Mouse (Mus musculus) limb, embryonic 12.5 days (tissue): ENCODE measurements around the gene St14. TPM values are rescaled to one million over a fixed set of nuclear protein-coding genes. Genes with fewer than 3 reads are reported as not detected.

Experiments used
- ATAC-seq: fragments of 200-750 bp; cut with Nextera tagmentation; 2 replicates; pipeline ENCODE4 v1.8.0; 2017; ENCODE audit warnings: low read depth, moderate TSS enrichment; ENCODE audit not compliant: insufficient number of reproducible peaks, insufficient read depth, low FRiP score, low TSS enrichment
- H3K27ac ChIP-seq: fragments of 300-500 bp; sonication (generic); 2 replicates; pipeline ENCODE4 v1.5.1; 2016; ENCODE audit warnings: mild to moderate bottlenecking, moderate library complexity
- H3K27me3 ChIP-seq: fragments of 300-500 bp; sonication (generic); 2 replicates; pipeline ENCODE4 v1.6.1; 2016; ENCODE audit warnings: mild to moderate bottlenecking, moderate library complexity
- H3K36me3 ChIP-seq: fragments of 300-500 bp; sonication (generic); 2 replicates; pipeline ENCODE4 v1.6.1; 2016; ENCODE audit warnings: mild to moderate bottlenecking, moderate library complexity
- H3K4me1 ChIP-seq: fragments of 300-500 bp; sonication (generic); replicated peaks from 2 replicates; pipeline ENCODE4 v1.6.1; 2016
- H3K4me2 ChIP-seq: fragments of 300-500 bp; sonication (generic); 2 replicates; pipeline ENCODE4 v1.6.1; 2016; ENCODE audit warnings: mild to moderate bottlenecking, moderate library complexity
- H3K4me3 ChIP-seq: fragments of 300-500 bp; sonication (generic); replicated peaks from 2 replicates; pipeline ENCODE4 v1.5.1; 2016; ENCODE audit warnings: mild to moderate bottlenecking
- H3K9ac ChIP-seq: fragments of 300-500 bp; sonication (generic); replicated peaks from 2 replicates; pipeline ENCODE4 v1.6.1; 2016; ENCODE audit warnings: mild to moderate bottlenecking, moderate library complexity
- H3K9me3 ChIP-seq: fragments of 300-500 bp; sonication (generic); 2 replicates; pipeline ENCODE4 v1.6.1; 2016; ENCODE audit warnings: mild to moderate bottlenecking, moderate library complexity
- WGBS: fragments of 180-500 bp; shearing (Covaris S2); methylation state at CpG from one replicate; pipeline ENCODE4 v1.1.7; 2016; 5-methylcytosine and 5-hydroxymethylcytosine counted together
- polyA plus RNA-seq: library from polyadenylated mRNA; unstranded; fragments of >200 nt; fragmentation: Nextera tagmentation; extraction: Ambion mirVana; gene quantifications from 2 replicates; pipeline ENCODE4 v1.2.1, GENCODE M21; 2016

Gene St14
- polyA plus RNA-seq, 1 experiment from 2014 or later: 7.1 TPM

GRCm38 (mm10) chr9:31156594-31156993 is 24.9 kb upstream of the St14 start:
- no peaks in the 10 kb centered on the region for H3K4me1 ChIP-seq
- ATAC-seq: no peak
- no peak overlapping the region for H3K9ac ChIP-seq
- WGBS: 90% methylated on average over 8 of the region's 8 CpGs
- H3K27me3 ChIP-seq: no peaks in the 10 kb centered on the region
- H3K4me3 ChIP-seq: no peak overlapping the region
- H3K36me3 ChIP-seq: peaks cover 97% of the 10 kb centered on the region
- no peaks in the 10 kb centered on the region for H3K9me3 ChIP-seq
- H3K27ac ChIP-seq: no peak overlapping the region
- no peak overlapping the region for H3K4me2 ChIP-seq

GRCm38 (mm10) chr9:31151050-31151449 is 19.4 kb upstream of the St14 start:
- Histone ChIP-seq H3K4me2 (no peak overlapping the region), H3K4me3 (no peak overlapping the region), H3K4me1 (no peaks in the 10 kb centered on the region), H3K9ac (no peak overlapping the region), H3K9me3 (no peaks in the 10 kb centered on the region), H3K36me3 (peaks cover 70% of the 10 kb centered on the region), H3K27me3 (no peaks in the 10 kb centered on the region), H3K27ac (no peak overlapping the region)
- WGBS: 86% methylated on average over 2 of the region's 2 CpGs
- ATAC-seq: no peak

- WGBS: 80% methylated on average over 7 of the region's 7 CpGs
- Histone ChIP-seq H3K27ac (no peak overlapping the region), H3K9ac (no peak overlapping the region), H3K9me3 (no peaks in the 10 kb centered on the region), H3K27me3 (no peaks in the 10 kb centered on the region), H3K4me3 (no peak overlapping the region), H3K4me1 (no peaks in the 10 kb centered on the region), H3K4me2 (no peak overlapping the region), H3K36me3 (peaks cover 43% of the 10 kb centered on the region)
- ATAC-seq: no peak
Observed at GRCm38 (mm10) chr9:31148135-31148534, 16.5 kb upstream of the St14 start.

GRCm38 (mm10) chr9:31145272-31145925 is 13.7 kb upstream of the St14 start:
- ATAC-seq: no peak
- Histone ChIP-seq H3K36me3 (peaks cover 20% of the 10 kb centered on the region), H3K4me3 (no peak overlapping the region), H3K4me2 (no peak overlapping the region), H3K9ac (no peak overlapping the region), H3K27ac (no peak overlapping the region), H3K9me3 (no peaks in the 10 kb centered on the region), H3K4me1 (no peaks in the 10 kb centered on the region), H3K27me3 (no peaks in the 10 kb centered on the region)
- WGBS: 85% methylated on average over 7 of the region's 7 CpGs

GRCm38 (mm10) chr9:31142924-31143323 is 11.3 kb upstream of the St14 start:
- H3K4me1 ChIP-seq: no peaks in the 10 kb centered on the region
- H3K27me3 ChIP-seq: no peaks in the 10 kb centered on the region
- no peak overlapping the region for H3K9ac ChIP-seq
- no peaks in the 10 kb centered on the region for H3K9me3 ChIP-seq
- no peak overlapping the region for H3K4me2 ChIP-seq
- no peak overlapping the region for H3K27ac ChIP-seq
- no peak for ATAC-seq
- 0 out of 2 replicates have a peak, but pooled peaks cover 3% of the 10 kb centered on the region for H3K36me3 ChIP-seq
- H3K4me3 ChIP-seq: no peak overlapping the region
- WGBS: 85% methylated on average over 1 of the region's 1 CpGs

- 80% methylated on average over 5 of the region's 5 CpGs for WGBS
- ATAC-seq: no peak
- Histone ChIP-seq H3K9me3 (no peaks in the 10 kb centered on the region), H3K9ac (no peak overlapping the region), H3K27ac (no peak overlapping the region), H3K4me1 (peaks cover 18% of the 10 kb centered on the region), H3K4me2 (no peak overlapping the region), H3K4me3 (no peak overlapping the region), H3K36me3 (no peaks in the 10 kb centered on the region), H3K27me3 (peaks cover 75% of the 10 kb centered on the region)
Observed at GRCm38 (mm10) chr9:31133131-31133530, 1.5 kb upstream of the St14 start.

GRCm38 (mm10) chr9:31130357-31131204 is 1.1 kb downstream of the St14 start:
- no peaks in the 10 kb centered on the region for H3K9me3 ChIP-seq
- H3K36me3 ChIP-seq: no peaks in the 10 kb centered on the region
- WGBS: 8% methylated on average over 26 of the region's 26 CpGs
- H3K4me3 ChIP-seq: peak overlapping the region; percentile 52
- H3K4me1 ChIP-seq: peaks cover 18% of the 10 kb centered on the region
- H3K9ac ChIP-seq: peak overlapping the region; percentile 58
- H3K27me3 ChIP-seq: peaks cover 87% of the 10 kb centered on the region
- H3K27ac ChIP-seq: no peak overlapping the region
- ATAC-seq: no peak
- peak overlapping the region; percentile 94 for H3K4me2 ChIP-seq

GRCm38 (mm10) chr9:31129956-31130355 is 1.7 kb downstream of the St14 start:
- ATAC-seq: no peak
- Histone ChIP-seq H3K36me3 (no peaks in the 10 kb centered on the region), H3K27ac (no peak overlapping the region), H3K9ac (no peak overlapping the region), H3K4me2 (no peak overlapping the region), H3K4me3 (no peak overlapping the region), H3K9me3 (no peaks in the 10 kb centered on the region), H3K4me1 (peaks cover 18% of the 10 kb centered on the region), H3K27me3 (peaks cover 83% of the 10 kb centered on the region)
- 61% methylated on average over 8 of the region's 8 CpGs for WGBS

- H3K27me3 ChIP-seq: peaks cover 63% of the 10 kb centered on the region
- H3K9ac ChIP-seq: no peak overlapping the region
- H3K27ac ChIP-seq: no peak overlapping the region
- ATAC-seq: no peak
- H3K4me1 ChIP-seq: peaks cover 18% of the 10 kb centered on the region
- WGBS: 79% methylated on average over 12 of the region's 12 CpGs
- H3K36me3 ChIP-seq: no peaks in the 10 kb centered on the region
- H3K4me3 ChIP-seq: no peak overlapping the region
- no peaks in the 10 kb centered on the region for H3K9me3 ChIP-seq
- H3K4me2 ChIP-seq: no peak overlapping the region
Observed at GRCm38 (mm10) chr9:31127876-31128465, 3.7 kb downstream of the St14 start.

- Histone ChIP-seq H3K9ac (no peak overlapping the region), H3K36me3 (no peaks in the 10 kb centered on the region), H3K4me1 (peaks cover 16% of the 10 kb centered on the region), H3K4me3 (no peak overlapping the region), H3K9me3 (no peaks in the 10 kb centered on the region), H3K4me2 (no peak overlapping the region), H3K27ac (no peak overlapping the region), H3K27me3 (peaks cover 44% of the 10 kb centered on the region)
- no peak for ATAC-seq
- 84% methylated on average over 7 of the region's 7 CpGs for WGBS
Observed at GRCm38 (mm10) chr9:31126079-31126478, 5.6 kb downstream of the St14 start.

GRCm38 (mm10) chr9:31122464-31123030 is 9.1 kb downstream of the St14 start:
- Histone ChIP-seq H3K4me3 (no peak overlapping the region), H3K4me1 (peaks cover 24% of the 10 kb centered on the region), H3K27ac (no peak overlapping the region), H3K36me3 (no peaks in the 10 kb centered on the region), H3K4me2 (no peak overlapping the region), H3K27me3 (peaks cover 9% of the 10 kb centered on the region; the same call in 1 of the 2 replicates), H3K9me3 (no peaks in the 10 kb centered on the region), H3K9ac (no peak overlapping the region)
- 55% methylated on average over 11 of the region's 13 CpGs for WGBS
- no peak for ATAC-seq
